Mouse (Mus musculus) bone marrow, adult 2 months (tissue): ENCODE measurements around the gene Zfp663.

Experiments
- CTCF ChIP-seq: fragments of 200-500 bp; IDR thresholded peaks from 2 replicates; pipeline ENCODE4 v1.5.1; 2011; ENCODE audit warnings: low read length, control low read depth; ENCODE audit not compliant: control insufficient read depth, insufficient read depth
- POLR2A ChIP-seq: fragments of 200-500 bp; IDR thresholded peaks from 2 replicates; pipeline ENCODE4 v1.6.1; 2011; ENCODE audit warnings: low read depth, mild to moderate bottlenecking, control low read depth, low read length, borderline replicate concordance; ENCODE audit not compliant: control insufficient read depth

- TF ChIP-seq CTCF (no peak), POLR2A (no peak)
Observed at GRCm38 (mm10) chr2:165323928-165324327, 44.6 kb downstream of the Zfp663 start.
